Mouse (Mus musculus): ENCODE measurements around the gene Ttc6. TPM values are rescaled to one million over a fixed set of nuclear protein-coding genes. Genes with fewer than 3 reads are reported as not detected.

Gene Ttc6
- polyA plus RNA-seq, 1 experiment from 2014 or later: 0.08 TPM

DNA sequence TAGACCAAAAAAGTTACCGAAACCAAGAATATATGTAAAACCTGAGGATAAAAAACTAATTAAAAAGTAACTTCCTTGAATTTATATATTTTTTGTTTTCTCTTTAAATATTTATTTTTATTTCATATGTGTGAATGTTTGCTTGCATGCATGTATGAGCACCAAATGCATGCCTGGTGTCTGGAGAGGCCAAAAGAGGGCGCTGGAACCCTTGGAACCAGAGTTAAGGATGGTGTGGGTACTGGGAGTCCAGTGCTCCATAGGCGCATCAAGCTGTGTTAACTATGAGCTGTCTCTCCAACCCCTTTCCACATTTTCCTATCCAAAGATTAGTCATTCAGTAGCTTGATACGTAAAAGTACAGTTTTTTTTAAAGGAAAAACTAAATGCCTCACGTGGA lies 58.1 kb downstream of the Ttc6 start:
- H3K9ac ChIP-seq (replicated peaks): no peak overlapping the region
- H3K4me1 ChIP-seq (ENCODE audit: insufficient read depth): no peaks in the 10 kb centered on the region
- no peak overlapping the region for H3K27ac ChIP-seq (ENCODE audit: low read depth)
- no peak overlapping the region for H3K4me2 ChIP-seq (ENCODE audit: low read depth, low read length)
- DNase-seq (no peak), ATAC-seq (no peak)
- 65% methylated on average over 5 of the region's 5 CpGs for WGBS (ENCODE audit: insufficient replicate concordance)
- H3K36me3 ChIP-seq (replicated peaks; ENCODE audit: insufficient read depth, low read length): no peaks in the 10 kb centered on the region
- no peak overlapping the region for H3K4me3 ChIP-seq (ENCODE audit: low read depth, low read length)
- H3K27me3 ChIP-seq (ENCODE audit: insufficient read depth, low read length): no peaks in the 10 kb centered on the region
- H3K9me3 ChIP-seq (ENCODE audit: low read length): no peaks in the 10 kb centered on the region
- TF ChIP-seq CTCF (IDR thresholded peaks at IDR 0.05; ENCODE audit: low read depth): peak; percentile 18; the same call in 1 of the 2 replicates
- no peak for TF ChIP-seq EP300 (IDR thresholded peaks at IDR 0.05; ENCODE audit: low read depth)

DNA sequence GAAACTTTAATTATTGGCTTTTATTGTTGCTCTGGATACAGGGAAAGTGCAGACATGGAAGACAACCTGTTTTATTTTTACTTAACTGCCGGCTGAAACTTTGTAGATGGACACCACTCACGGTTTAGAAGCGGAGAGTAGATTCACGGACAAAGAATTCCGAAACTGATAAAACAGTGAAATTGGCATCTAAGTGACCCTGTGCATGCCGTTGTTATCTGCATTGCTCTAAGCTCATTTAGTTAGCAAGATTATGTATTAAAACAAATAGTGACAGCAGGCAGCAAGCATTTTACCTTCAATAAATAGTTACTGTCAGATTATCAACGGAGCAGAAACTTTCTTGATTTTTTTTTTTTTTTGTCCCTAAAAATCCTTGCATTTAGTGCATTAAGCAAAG lies 59.4 kb downstream of the Ttc6 start:
- Histone ChIP-seq H3K9me3 (ENCODE audit: low read length) (no peaks in the 10 kb centered on the region), H3K9ac (replicated peaks) (no peak overlapping the region), H3K4me1 (ENCODE audit: insufficient read depth) (no peaks in the 10 kb centered on the region), H3K4me3 (ENCODE audit: low read depth, low read length) (no peak overlapping the region), H3K27ac (ENCODE audit: low read depth) (no peak overlapping the region), H3K4me2 (ENCODE audit: low read depth, low read length) (no peak overlapping the region), H3K27me3 (ENCODE audit: insufficient read depth, low read length) (no peaks in the 10 kb centered on the region), H3K36me3 (replicated peaks; ENCODE audit: insufficient read depth, low read length) (no peaks in the 10 kb centered on the region)
- no peak for TF ChIP-seq EP300 (IDR thresholded peaks at IDR 0.05; ENCODE audit: low read depth)
- TF ChIP-seq CTCF (IDR thresholded peaks at IDR 0.05; ENCODE audit: low read depth): no peak
- 54% methylated on average over 7 of the region's 7 CpGs for WGBS (ENCODE audit: insufficient replicate concordance)
- DNase-seq (no peak), ATAC-seq (no peak)

DNA sequence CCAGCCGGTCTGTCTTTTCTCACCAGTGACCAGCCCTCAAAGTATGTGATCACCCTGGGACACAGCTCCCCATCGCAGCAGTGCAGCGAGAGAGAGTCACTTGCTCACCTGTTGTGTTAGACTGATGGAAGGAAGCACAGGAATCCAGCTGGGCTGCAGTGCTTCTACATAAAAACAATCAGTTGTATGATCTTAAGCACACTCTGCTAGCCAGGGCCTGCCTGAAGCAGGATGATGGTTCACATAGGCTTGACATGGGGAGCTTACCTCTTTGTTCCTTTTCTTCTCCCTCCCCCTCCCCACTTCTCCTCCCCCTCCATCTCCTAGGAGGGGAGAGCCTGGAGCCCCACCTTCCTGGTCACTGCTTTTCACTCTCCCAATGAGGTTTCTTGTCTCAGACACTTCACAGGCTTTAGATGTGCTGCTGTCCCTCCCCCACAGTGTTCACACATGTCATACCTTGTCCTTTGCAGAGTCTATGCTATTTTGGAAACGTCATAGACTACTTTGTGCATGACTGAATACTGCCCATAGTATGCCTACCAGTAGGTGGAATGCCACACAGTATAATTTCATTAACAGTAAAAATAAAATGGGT lies 60.2 kb downstream of the Ttc6 start:
- no peaks in the 10 kb centered on the region for H3K9me3 ChIP-seq (ENCODE audit: low read length)
- no peak overlapping the region for H3K9ac ChIP-seq (replicated peaks)
- no peak overlapping the region for H3K27ac ChIP-seq (ENCODE audit: low read depth)
- H3K4me1 ChIP-seq (ENCODE audit: insufficient read depth): no peaks in the 10 kb centered on the region
- H3K4me3 ChIP-seq (ENCODE audit: low read depth, low read length): no peak overlapping the region
- H3K4me2 ChIP-seq (ENCODE audit: low read depth, low read length): no peak overlapping the region
- H3K36me3 ChIP-seq (replicated peaks; ENCODE audit: insufficient read depth, low read length): no peaks in the 10 kb centered on the region
- WGBS (ENCODE audit: insufficient replicate concordance): 33% methylated on average over 4 of the region's 4 CpGs
- no peaks in the 10 kb centered on the region for H3K27me3 ChIP-seq (ENCODE audit: insufficient read depth, low read length)
- DNase-seq (no peak), ATAC-seq (no peak)
- TF ChIP-seq CTCF (IDR thresholded peaks at IDR 0.05; ENCODE audit: low read depth) (no peak), EP300 (IDR thresholded peaks at IDR 0.05; ENCODE audit: low read depth) (no peak)

DNA sequence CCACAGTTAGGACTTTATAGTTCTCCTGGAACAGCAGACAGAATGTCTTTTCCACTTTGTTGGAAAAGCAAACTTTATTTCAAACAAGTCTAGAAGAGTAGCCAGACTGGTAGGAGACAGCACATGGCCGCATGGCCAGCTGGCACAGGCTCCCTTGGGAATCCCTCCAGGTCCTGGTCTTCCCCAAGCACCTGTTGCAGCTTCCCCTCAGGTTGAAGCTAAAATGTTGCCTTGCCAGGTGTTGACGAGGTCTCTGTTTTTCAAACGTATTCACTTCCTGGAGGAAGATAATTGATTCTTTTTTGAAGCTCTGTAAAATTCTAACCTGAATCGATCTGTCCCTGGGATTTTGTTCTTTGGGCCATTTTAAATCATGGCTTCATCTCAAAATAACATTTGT lies 86.1 kb downstream of the Ttc6 start:
- Histone ChIP-seq H3K4me2 (ENCODE audit: low read depth, low read length) (no peak overlapping the region), H3K4me1 (ENCODE audit: insufficient read depth) (no peaks in the 10 kb centered on the region), H3K9ac (replicated peaks) (no peak overlapping the region), H3K27ac (ENCODE audit: low read depth) (no peak overlapping the region), H3K27me3 (ENCODE audit: insufficient read depth, low read length) (no peaks in the 10 kb centered on the region), H3K36me3 (replicated peaks; ENCODE audit: insufficient read depth, low read length) (no peaks in the 10 kb centered on the region), H3K9me3 (ENCODE audit: low read length) (no peaks in the 10 kb centered on the region), H3K4me3 (ENCODE audit: low read depth, low read length) (no peak overlapping the region)
- TF ChIP-seq CTCF (IDR thresholded peaks at IDR 0.05; ENCODE audit: low read depth) (no peak), EP300 (IDR thresholded peaks at IDR 0.05; ENCODE audit: low read depth) (no peak)
- no peak for DNase-seq
- no peak for ATAC-seq
- WGBS (ENCODE audit: insufficient replicate concordance): 76% methylated on average over 4 of the region's 4 CpGs

DNA sequence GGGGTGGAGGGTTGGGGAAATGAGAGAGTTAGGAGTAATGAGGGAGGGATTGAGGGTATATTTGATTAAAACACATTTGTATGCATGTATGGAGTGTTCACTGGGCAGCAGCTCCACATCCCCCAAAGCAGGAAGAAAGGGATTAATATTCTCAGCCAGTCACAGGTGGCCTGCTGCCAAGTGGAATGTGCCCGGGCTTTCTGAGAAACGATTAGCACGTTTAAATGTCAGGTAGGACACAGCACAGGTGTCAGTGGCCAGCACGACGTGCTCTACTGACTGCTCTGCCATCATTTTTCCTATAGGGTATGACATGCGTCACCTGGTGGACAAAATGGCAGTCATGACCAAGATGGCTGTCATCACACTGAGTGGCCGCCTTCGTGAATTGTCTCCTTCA lies 86.8 kb downstream of the Ttc6 start:
- H3K36me3 ChIP-seq (replicated peaks; ENCODE audit: insufficient read depth, low read length): no peaks in the 10 kb centered on the region
- TF ChIP-seq EP300 (IDR thresholded peaks at IDR 0.05; ENCODE audit: low read depth) (no peak), CTCF (IDR thresholded peaks at IDR 0.05; ENCODE audit: low read depth) (no peak)
- WGBS (ENCODE audit: insufficient replicate concordance): 77% methylated on average over 8 of the region's 8 CpGs
- no peak overlapping the region for H3K4me2 ChIP-seq (ENCODE audit: low read depth, low read length)
- H3K4me3 ChIP-seq (ENCODE audit: low read depth, low read length): no peak overlapping the region
- DNase-seq: no peak
- H3K27ac ChIP-seq (ENCODE audit: low read depth): no peak overlapping the region
- ATAC-seq: no peak
- H3K9ac ChIP-seq (replicated peaks): no peak overlapping the region
- H3K9me3 ChIP-seq (ENCODE audit: low read length): no peaks in the 10 kb centered on the region
- H3K27me3 ChIP-seq (ENCODE audit: insufficient read depth, low read length): no peaks in the 10 kb centered on the region
- no peaks in the 10 kb centered on the region for H3K4me1 ChIP-seq (ENCODE audit: insufficient read depth)

DNA sequence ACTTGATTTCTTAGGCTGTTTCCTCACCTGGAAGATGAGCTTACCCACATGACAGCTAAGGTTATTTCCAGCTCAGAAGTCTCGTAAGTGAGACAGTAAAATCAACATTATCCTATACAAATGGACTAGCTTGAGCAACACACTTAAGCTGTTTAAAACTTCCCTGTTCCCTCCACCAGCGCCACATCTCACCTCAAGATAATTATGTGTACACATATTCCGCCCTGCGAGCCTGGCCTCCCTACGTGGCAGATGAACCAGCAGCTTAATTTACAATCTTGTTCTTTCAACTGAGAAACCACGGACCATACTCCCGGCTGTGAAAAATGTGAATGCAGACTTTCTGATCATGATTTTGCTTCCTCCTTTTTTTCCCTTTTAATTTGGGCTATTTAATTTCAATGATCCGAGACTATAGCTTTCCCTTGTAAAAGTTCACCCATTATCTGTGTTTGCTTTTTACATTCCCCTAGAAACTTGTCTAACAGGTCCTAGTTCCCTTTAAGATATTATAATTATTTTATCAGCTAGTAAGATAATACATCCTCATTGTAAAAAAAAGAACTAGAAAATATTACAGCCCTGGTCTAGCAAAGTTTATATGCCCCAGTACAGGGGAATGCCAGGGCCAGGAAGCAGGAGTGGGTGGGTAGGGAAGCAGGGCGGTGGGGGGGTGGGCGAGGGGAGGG lies 99.2 kb downstream of the Ttc6 start:
- Histone ChIP-seq H3K36me3 (replicated peaks; ENCODE audit: insufficient read depth, low read length) (no peaks in the 10 kb centered on the region), H3K9me3 (ENCODE audit: low read length) (no peaks in the 10 kb centered on the region), H3K4me2 (ENCODE audit: low read depth, low read length) (no peak overlapping the region), H3K27me3 (ENCODE audit: insufficient read depth, low read length) (no peaks in the 10 kb centered on the region), H3K9ac (replicated peaks) (no peak overlapping the region), H3K27ac (ENCODE audit: low read depth) (no peak overlapping the region), H3K4me3 (ENCODE audit: low read depth, low read length) (no peak overlapping the region), H3K4me1 (ENCODE audit: insufficient read depth) (no peaks in the 10 kb centered on the region)
- no peak for TF ChIP-seq EP300 (IDR thresholded peaks at IDR 0.05; ENCODE audit: low read depth)
- TF ChIP-seq CTCF (IDR thresholded peaks at IDR 0.05; ENCODE audit: low read depth): no peak
- ATAC-seq (no peak), DNase-seq (no peak)
- WGBS (ENCODE audit: insufficient replicate concordance): 48% methylated on average over 10 of the region's 10 CpGs

All from liver, postnatal 0 days (tissue).